Mouse (Mus musculus) kidney, adult 8-10 months (tissue): ENCODE measurements around the gene Nelfb.
"Not testable (repeated sequence)": the region's sequence is repeated elsewhere in the genome, so short reads cannot be mapped to it uniquely, and the experiment has no call there.

Source experiments
- DNase-seq, 2 experiments: peaks; one replicate each; pipeline ENCODE4 v3.0.0; 2022

Nelfb gene

DNA sequence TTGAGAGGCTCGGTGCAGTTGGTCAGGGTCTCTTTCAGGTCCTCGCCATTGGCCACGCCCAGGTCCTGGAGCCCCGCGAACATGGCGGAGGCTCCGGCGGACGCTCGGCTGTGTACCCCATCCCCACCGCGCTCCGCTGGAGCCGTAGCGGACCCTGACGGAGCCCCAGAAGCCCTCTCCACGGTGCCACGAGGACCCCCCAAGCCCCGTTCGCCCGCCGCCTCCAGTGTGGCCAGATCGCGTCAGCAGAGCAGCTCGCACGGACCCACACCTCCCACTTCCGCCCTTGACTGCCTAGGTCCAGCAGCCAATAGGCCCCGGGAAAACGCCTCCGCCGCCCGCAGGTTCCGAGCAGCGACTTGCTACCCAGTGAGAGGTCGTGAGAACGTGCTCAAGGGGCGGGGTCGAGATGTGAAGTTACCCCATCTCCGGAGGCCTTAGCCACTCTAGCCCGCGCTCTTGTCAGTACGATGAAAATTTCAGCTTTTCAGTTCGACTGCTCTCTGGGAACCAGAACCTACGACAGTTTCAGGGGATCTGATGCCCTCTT is at the start of gene Nelfb:
Gene Nelfb (minus strand): TSS at position 369 of the 550 bp plus-strand sequence.
- peak; percentile 88 to 92 for DNase-seq

DNA sequence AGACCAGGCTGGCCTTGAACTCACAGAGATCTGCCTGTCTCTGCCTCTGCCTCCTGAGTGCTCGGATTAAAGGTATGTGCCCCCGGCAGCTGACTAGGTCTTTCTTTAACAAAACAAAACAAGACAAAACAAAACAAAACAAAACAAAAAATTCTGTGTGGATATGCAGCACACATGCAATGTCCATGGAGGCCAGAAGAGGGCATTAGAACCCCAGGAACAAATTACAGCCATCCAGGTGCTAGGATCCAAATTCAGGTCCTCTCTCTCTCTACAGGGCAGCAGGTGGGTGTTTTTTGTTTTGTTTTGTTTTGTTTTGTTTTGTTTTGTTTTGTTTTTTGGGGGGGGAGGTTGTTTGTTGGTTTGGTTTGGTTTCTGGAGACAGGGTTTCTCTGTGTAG is 47.6 kb upstream of the Nelfb start:
- DNase-seq, result no peak

DNA sequence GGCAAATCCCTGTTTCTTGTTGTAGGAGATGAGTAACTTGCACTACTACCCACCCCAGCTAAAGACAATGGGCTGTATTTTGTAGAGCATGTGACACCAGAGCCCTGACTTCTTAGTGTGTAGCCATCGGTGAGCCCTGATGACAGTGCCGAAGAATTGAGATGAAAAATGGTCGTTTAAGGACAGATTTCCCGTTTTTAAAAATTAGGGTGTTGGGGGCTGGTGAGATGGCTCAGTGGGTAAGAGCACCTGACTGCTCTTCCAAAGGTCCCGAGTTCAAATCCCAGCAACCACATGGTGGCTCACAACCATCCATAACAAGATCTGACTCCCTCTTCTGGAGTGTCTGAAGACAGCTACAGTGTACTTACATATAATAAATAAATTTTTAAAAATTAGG is 46.0 kb upstream of the Nelfb start:
- not testable (repeated sequence) for DNase-seq

DNA sequence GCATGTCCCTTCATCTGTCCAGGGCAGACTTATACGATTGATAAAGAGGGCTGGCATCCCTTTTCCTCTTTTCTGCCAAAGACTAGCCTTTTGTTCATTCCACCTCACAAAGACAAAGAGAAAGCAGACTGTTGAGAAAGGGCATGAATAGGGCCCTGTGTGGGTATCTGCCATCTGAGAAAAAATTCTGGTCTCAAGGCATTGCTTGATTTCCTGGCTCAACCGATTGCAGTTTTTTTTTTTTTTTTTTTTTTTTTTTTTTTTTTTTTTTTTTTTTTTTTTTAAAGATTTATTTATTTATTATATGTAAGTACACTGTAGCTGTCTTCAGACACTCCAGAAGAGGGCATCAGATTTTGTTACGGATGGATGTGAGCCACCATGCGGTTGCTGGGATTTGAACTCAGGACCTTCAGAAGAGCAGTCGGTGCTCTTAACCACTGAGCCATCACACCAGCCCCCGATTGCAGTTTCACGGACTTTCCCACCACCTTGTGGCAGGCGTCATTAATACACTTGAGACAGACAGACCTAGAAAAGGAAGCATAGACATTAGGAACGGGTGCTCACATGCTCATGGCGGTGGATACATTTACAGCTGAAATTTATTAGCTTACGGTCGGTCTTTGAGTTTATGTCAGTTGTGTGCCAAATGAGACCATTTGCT is 45.3 kb upstream of the Nelfb start:
- peak in 1 of 2 experiments; percentile 67 for DNase-seq

DNA sequence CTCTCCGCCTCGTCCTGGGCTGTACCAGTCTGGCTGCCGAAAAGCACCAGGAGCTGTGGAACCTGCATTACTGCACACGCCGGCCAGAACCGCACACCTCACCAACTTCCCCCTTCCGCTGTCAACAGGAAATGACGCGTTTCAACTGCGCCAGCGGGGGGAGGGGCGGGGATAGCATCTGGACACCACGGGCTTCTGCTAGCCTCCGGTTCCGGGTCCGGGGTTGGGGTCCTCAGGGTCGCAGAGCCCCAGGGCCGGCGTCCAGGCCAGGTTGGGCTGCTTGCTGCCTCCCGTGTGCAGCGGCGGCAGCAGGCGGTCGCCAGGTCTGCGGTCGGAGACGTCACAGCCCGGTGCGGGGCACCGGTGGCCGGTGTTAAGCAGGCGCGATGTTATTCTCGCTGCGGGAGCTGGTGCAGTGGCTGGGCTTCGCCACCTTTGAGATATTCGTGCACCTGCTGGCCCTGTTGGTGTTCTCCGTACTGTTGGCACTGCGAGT is 44.0 kb upstream of the Nelfb start, which contains the start of gene Tmem203:
Gene Tmem203 (plus strand): TSS at position 156 of the 496 bp plus-strand sequence.
- DNase-seq, result peak; percentile 80 to 89

DNA sequence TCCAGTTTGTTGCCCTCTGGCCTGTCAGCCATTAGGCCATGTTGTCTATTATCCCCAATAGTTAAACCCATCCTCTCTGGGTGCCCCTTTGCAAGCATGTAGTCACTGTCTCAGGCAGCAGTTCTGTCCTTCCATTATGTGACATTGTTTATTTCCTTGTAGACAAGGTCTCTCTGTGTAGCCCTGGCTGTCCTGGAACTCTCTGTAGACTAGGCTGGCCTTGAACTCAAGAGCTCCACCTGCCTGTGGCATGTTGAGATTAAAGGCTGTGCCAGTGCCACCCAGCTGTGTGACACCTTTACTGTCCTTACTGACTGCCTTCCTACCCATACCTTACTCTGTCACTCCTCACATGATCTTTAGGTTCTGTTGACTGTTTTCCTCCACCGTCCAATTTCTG is 41.0 kb upstream of the Nelfb start:
- DNase-seq, result peak in 1 of 2 experiments; percentile 48

DNA sequence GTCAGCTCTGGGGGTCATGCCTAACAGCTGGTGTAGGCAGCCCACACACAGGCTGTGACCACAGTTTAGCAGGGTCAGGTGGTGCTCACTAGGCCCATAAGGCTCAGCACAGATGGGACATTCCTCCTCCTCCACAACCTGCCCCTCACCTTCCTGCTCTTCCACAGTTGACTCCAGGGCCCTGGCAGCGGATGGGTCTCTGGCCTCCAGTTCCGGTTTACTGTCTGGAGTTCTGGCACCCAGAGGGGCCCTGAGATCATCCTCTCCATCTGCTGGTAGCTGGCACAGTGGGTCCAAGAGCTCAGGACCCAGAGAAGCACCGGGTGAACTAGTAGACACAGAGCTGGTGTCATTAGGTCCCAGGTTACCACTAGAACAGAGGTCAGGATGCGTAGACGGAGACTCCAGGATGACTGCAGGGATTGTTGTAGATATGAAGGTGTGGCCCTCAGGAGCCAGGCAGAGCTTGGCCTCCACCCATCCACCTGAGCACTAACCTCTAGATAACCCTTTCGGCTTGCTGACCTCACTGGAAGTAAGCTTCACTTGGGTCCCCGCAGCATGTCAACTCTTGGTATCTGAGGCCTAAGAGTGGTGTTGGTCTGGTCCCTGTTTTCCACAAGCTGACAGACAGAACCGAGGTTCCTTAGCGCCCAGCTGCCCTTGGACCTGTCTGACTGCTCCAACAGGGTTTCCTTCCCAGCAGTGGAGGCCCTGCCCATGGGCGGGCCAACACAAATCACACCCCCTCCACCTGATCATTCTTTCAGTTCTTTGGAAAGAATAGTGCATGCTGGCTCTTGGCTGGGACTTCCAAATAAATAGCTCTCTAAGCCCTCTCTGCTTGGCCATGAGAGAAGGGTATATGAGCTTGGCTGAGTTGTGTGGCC is 35.1 kb upstream of the Nelfb start, which contains the start of gene AL732309.1:
Gene AL732309.1 (minus strand): TSS at position 681 of the 890 bp plus-strand sequence.
- peak in 1 of 2 experiments; percentile 41 for DNase-seq

DNA sequence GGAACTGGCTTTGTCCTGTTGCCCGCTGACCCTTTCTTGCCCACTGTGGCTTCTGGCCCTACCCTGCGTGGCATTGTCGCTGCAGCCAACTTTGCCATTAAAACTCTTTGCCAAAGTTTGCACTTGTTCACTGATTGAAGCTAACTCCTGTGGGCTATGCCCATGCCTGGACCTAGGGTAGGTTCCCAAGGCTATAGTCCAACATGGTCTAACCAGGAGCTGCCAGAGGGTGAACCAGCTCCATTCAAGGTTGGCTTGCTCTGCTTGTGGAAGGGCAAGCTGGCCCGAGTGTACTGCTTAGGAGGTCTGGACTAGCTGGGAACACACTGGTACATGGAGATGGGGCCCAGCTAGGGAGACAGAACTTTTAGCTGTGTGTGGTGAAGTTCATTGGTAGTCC is 32.9 kb upstream of the Nelfb start:
- DNase-seq, result no peak

DNA sequence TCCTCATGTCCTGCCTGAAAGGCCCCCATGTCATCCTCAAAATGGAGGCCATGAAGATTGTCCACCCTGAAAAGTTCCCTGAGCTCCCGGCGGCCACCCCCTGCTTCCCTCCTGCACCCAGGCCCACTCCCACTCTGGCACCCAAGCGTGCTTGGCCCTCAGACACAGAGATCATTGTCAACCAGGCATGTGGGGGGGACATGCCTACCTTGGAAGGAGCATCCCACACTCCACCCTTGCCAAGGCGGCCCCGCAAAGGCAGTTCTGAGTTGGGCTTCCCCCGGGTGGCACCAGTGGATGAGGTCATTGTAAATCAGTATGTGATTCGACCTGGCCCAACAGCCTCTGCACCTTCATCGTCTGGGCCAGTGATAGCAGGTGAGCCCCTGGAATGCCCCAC is 32.1 kb upstream of the Nelfb start:
- no peak for DNase-seq

DNA sequence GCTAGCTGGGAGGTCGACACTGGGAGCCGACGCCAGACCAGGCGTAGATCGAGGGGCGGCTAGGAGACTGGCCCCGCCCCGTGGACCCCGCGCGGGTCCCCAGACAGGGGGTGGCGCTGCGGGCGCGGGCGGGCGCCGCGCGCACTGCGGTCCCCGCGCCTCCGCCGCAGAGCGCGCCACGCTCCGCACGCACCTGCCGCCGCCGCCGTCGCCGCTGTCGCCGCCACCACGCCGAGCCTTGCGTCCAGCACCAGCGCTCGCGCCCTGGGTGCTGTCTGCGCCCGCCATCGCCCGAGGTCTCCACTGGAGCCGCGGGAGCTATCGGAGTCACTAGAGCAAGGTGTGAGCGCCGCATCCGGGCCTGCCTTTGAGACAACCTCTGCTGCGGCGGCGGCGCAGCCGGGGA is 30.8 kb upstream of the Nelfb start, which contains the start of the genes Rnf208 and Cysrt1:
Gene Rnf208 (plus strand): TSS at position 155 of the 406 bp plus-strand sequence.
Gene Cysrt1 (minus strand): TSS at position 352 of the 406 bp plus-strand sequence.
- no peak for DNase-seq

DNA sequence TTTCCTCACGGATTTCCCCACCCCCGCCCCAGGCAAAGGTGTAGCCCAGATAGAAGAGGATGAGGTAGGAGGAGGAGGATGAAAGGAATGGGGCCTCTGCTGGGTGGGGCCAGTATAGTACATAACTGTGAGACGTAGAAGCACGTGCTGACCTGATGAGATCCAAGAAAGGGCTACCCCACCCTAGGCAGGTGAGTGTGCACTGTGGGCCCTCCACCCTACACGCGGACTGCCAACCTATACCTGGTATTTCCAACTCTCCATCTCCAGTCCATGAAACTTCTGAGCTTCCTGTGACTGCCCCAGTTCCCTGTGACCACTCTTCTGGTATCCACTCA is 30.1 kb upstream of the Nelfb start:
- no peak for DNase-seq

DNA sequence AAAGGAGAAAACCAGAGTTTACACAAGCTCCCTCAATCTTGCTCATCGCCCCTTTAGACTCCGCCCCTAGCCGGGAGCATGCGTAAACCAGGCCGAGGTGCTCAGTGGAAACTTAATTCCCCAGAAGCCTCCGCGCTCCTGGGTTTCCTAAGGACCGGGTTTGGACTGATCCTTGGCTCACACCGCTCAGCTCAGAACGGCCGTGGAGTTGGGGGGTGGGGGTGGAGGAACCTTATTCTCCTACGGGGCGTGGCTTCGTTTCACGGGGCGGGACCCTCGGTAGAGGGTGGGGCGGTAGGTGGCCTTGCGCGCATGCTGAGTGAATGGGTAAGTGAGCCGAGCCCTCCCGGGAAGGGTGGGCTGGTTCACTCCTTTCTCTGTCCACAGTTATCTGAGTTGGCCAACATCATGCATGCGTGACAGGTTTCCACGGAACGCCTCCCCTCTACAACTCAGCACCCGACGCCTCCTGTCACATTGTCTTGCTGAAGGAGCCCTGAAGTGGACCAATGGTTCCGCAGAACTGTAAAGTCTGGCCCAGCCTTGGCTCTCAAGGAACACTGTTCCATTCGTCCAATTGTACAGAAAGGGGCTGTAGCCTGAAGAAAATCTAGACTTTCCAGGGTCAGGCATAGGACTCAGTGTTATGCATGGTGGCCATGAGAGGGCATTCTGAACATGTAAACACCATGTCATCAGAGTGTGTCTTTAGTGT is 29.6 kb upstream of the Nelfb start:
- peak; percentile 87 to 89 for DNase-seq

DNA sequence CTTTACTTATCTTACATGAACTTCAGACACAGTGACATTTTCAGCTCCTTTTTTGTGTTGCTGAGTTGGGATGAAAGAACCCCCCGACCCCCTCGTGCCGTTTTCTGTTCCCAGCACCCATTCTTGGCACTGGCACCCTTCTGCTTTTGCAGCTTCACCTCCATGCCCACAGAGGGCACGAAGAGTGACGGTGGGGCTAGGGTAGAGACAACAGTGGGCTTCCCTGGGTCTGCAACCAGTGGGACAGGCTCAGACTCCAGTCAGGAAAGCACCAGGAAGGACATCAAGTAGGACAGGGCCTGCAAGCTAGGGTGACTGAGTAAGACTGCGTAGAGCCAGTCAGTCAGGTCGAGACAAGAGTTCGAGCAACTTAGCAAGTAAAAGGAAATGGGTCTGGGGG is 29.0 kb upstream of the Nelfb start:
- DNase-seq, result no peak

DNA sequence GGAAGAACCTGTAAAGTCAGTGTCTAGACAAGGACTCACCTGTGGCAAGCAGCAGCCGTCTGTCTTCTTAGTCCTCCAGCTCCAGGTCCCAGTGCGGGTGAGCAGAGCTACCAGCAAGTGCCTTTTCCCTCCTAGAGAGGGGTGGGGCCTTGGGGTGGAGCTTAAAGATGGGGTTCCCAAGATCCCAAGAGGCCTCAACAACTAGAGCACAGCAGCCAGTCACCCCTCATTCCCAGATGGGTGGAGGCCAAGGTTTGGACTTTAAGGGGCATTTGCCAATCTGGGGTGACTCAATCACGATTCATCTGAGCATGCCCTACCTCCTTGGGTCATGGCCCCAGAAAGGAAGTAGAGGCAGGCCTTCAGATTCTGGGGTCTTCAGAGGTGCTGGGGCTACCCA is 28.5 kb upstream of the Nelfb start:
- no peak for DNase-seq

DNA sequence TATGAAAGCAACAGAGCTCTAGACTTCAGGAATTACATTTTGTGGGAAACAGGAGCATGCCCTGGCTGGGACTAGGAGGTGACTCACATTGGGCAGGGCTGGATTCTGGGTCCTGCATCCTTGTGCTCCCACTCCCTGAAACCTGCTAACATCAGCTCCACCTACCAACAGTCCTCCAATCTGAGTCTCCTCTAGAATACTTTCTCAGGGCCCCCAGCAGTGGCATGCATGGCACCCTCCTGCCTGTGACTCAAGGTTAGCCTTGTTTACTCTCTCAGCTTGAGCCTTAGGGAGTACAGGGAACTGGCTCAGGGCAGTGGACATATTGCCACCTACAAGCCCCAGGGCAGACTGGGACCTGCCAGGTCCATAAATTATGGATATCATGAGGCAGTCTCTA is 26.8 kb upstream of the Nelfb start:
- no peak for DNase-seq

DNA sequence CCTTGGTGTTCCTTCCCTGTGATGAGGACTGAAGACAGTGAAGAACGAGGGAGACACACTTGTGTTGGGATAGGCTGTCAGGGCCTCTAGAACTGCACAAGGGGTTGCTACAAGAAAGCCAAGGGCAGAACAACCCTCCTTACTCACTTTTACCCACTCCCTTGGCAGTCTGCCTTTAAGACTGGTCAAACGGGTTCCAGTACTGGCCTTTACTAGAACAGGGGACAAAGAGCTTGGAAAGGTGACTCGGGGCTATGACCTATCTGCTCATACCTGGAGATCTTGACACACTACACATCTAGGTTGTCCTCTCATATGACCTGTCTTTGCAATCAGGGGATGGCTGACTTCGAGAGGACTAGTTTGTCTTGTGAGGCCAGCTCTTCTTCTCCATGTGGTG is 26.2 kb upstream of the Nelfb start:
- DNase-seq, result peak; percentile 57 to 80

DNA sequence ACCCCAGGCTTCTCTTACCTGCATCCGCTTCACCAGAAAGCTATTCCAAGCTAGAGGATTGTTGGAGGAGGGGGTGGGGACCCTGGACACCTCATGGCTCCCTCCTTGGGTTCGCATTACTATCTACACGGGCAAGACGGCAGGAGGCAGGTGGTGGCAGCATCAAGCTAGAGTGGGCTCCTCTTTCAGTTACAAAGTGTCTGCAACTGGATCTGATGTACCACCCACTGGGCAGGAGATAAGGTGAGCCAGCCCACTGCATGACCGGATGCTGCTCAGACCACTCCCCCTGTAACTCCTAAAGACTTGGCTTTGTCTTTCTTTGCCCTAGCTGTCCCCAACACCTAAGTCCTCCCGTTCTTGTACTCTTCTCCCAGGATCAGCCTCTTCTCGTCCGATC is 25.3 kb upstream of the Nelfb start, which contains the start of gene Rnf224:
Gene Rnf224 (minus strand): TSS at position 174 of the 400 bp plus-strand sequence.
- no peak for DNase-seq

DNA sequence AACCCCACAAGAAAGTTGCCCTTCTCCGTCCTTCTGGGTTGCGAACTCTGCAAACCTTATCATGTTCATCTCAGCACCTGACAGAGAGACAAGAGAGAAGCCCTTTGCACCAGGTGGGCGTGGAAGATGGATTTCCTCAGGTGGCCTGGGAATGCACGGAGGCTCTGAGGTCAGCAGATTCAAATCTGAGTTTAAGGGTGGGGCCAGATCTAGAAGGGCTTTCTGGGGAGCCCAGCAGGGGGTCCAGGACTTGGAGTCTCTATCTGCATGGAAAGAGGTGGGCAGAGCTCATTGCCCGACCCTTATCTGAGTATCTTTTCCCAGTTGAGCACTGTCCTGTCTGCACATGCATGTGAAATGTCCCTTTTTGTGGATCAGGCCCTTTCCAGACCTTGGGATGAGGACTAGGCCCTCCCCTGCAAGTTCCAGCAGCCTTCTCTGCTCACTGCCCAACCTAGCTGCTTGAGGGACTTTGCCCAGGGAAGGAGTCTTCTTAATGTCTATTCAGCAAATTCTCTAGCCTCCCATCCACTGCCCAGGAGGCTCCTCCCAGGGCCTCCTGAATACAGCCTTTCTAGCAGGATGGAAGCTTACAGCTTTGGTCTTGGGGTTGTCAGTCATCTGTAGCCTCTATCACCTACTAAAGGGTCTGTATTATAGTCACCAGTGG is 23.4 kb upstream of the Nelfb start:
- peak; percentile 63 to 81 for DNase-seq

DNA sequence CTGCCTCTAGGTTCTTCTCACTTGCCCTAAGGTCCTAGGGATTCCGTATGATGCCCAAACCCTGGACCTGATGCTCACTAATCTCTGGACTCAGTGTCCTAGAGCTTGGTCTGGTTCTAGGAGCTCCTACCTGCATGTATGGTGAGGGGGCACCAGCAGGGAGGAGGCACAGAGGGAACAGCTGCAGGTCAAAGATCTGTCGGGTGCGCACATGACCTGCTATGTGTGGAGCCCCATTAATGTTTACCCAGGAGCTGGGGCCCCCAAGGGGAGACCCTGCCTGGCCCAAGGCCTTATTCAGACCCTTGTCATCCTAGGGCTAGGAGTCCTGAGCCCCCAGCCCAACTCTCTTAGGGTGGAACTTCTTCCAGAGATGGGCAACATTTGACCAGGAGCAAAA is 22.8 kb upstream of the Nelfb start, which contains the start of gene Slc34a3:
Gene Slc34a3 (minus strand): TSS at position 315 of the 400 bp plus-strand sequence.
- DNase-seq, result peak; percentile 62 to 63

DNA sequence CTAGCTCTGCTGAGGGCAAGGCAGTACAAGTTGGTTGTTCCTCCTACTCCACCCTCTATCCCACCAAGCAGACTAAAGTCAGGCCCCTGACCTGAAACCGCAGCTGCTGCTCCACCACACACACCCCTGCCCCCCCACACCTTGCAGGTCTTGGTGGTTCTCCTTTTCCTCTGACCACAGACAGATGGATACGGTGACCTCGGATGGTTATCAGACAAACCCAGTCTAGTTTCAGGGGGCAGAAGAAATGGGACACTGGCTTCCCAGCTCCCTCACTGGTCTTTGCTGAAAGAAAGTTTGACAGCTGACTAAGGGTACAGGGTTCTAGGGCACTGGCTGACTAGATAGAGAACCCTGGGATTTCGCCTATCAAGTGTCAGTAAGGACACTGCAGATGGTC is 22.1 kb upstream of the Nelfb start:
- DNase-seq, result no peak

DNA sequence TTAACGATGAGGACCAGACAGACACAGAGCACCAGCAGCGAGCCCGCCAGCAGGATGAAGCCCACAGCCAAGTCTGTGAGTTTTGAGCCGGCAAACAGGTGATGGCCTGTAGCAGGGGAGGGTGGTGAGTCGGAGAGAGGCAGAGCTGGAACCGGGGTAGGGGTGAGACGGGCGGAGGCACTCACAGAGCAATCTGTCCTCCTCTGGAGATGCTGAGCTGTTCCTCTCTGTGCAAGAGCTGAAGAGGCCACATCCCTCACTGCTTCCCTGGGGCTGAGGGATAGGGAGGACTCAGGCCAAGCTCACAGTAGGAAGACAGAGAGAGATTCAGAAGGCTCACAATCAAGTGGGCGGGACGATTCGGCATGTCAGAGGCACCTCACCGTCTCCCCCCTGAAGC is 19.7 kb upstream of the Nelfb start:
- no peak for DNase-seq

DNA sequence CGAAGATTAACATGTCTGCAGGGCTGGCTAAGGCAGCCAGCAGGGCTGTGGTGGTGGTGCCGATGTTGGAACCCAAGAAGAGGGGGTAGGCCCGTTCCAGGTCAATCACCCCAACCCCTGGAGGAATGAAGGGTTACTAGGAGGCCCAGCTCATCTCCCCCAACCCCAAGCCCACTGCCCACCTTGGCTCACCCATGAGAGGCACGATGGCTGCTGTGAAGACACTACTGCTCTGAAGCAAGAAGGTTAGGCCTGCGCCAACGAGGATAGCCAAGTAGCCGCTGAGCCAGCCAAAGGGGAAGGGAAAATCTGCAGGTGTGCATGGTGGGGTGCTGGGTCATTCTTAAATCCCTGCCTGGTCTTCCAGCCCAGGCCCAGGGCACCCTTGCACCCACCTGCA is 19.3 kb upstream of the Nelfb start:
- DNase-seq, result no peak
